Mouse (Mus musculus) ES-Bruce4 (cell line): ENCODE data around the gene Ptpdc1. TPM values are rescaled to one million over a fixed set of nuclear protein-coding genes. Genes with fewer than 3 reads are reported as not detected.

ENCODE experiments used
- H3K27ac ChIP-seq: 2 replicates; pipeline ENCODE4 v1.5.1; 2012; ENCODE audit warnings: low read length, inconsistent platforms; ENCODE audit not compliant: insufficient read depth
- H3K27me3 ChIP-seq: 2 replicates; pipeline ENCODE4 v1.6.1; 2012; ENCODE audit warnings: mild to moderate bottlenecking, low read length, inconsistent platforms; ENCODE audit not compliant: control insufficient read depth, poor library complexity, insufficient read depth, severe bottlenecking
- H3K36me3 ChIP-seq: 2 replicates; pipeline ENCODE4 v1.6.1; 2012; ENCODE audit warnings: inconsistent platforms, mild to moderate bottlenecking, low read length, moderate library complexity; ENCODE audit not compliant: control insufficient read depth, poor library complexity, insufficient read depth, severe bottlenecking
- H3K4me1 ChIP-seq: one replicate; pipeline ENCODE4 v1.8.1; 2011; ENCODE audit warnings: low read length; ENCODE audit not compliant: control insufficient read depth, insufficient read depth
- H3K4me3 ChIP-seq: 2 replicates; pipeline ENCODE4 v1.5.1; 2011; ENCODE audit warnings: low read depth, mild to moderate bottlenecking, low read length
- H3K9ac ChIP-seq: 2 replicates; pipeline ENCODE4 v1.6.1; 2012; ENCODE audit warnings: low read depth, mild to moderate bottlenecking, inconsistent platforms; ENCODE audit not compliant: poor library complexity, severe bottlenecking
- H3K9me3 ChIP-seq: replicated peaks from 2 replicates; pipeline ENCODE4 v1.6.1; 2012; ENCODE audit warnings: mild to moderate bottlenecking, low read length, inconsistent platforms; ENCODE audit not compliant: control insufficient read depth, poor library complexity, insufficient read depth, severe bottlenecking
- CTCF ChIP-seq: IDR thresholded peaks from one replicate; pipeline ENCODE4 v1.8.1; 2011; ENCODE audit warnings: low read depth, low read length
- EP300 ChIP-seq: IDR thresholded peaks from 2 replicates; pipeline ENCODE4 v1.6.1; 2011; ENCODE audit warnings: low read depth, low read length; ENCODE audit not compliant: insufficient read depth
- POLR2A ChIP-seq: IDR thresholded peaks from one replicate; pipeline ENCODE4 v1.8.1; 2011; ENCODE audit warnings: low read length; ENCODE audit not compliant: insufficient read depth
- polyA plus RNA-seq: library from polyadenylated mRNA; stranded (reverse); fragments of >200 nt; gene quantifications from 2 replicates; pipeline ENCODE4 v1.2.4, GENCODE M21; 2011; ENCODE audit warnings: low read depth; ENCODE audit not compliant: missing spikeins, insufficient read depth, insufficient read length

Ptpdc1 gene
- polyA plus RNA-seq, 1 experiment: 6.2 TPM

DNA sequence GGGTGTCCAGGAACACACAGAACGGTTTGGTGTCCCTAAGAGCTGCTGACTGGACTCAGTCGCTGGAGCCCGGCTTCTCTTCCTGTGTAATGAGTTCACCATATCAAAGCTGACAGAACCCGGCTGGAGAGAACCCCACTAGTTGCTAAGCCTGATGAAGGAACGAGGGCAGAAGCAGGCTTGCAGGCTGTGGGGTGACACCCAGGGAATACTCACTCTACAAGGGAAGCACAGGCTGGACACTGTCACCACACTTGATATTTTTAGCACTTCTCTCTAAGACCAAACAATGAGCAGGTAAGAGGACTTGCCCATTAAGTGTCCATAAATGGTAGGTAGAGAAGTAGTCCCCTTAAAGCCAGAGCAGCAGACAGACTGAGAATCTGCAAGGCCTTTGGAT lies 20.9 kb downstream of the Ptpdc1 start:
- TF ChIP-seq POLR2A (no peak), CTCF (no peak)
- Histone ChIP-seq H3K27me3 (no peaks in the 10 kb centered on the region), H3K9ac (no peak overlapping the region), H3K4me1 (peaks cover 1% of the 10 kb centered on the region), H3K36me3 (no peaks in the 10 kb centered on the region), H3K9me3 (no peaks in the 10 kb centered on the region), H3K4me3 (no peak overlapping the region), H3K27ac (no peak overlapping the region)

DNA sequence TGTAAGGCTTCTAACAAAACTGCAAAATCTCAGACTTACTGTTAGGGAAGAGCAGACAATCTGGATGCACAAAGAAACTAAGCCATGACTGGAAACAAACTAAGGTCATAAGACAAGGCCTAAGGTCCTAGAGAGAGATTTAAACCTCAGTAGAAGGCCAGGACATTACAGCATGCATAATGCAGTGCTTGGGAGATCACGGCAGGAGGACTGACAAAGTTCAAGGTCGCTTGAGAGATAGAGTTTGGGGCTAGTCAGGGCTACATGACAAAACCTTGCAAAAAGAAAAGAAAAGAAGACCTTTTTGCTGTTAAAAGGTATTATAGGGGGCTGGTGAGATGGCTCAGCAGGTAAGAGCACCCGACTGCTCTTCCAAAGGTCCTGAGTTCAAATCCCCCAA lies 22.2 kb downstream of the Ptpdc1 start:
- H3K9me3 ChIP-seq: no peaks in the 10 kb centered on the region
- H3K4me3 ChIP-seq: no peak overlapping the region
- H3K36me3 ChIP-seq: no peaks in the 10 kb centered on the region
- no peak overlapping the region for H3K9ac ChIP-seq
- TF ChIP-seq POLR2A (no peak), CTCF (no peak)
- no peaks in the 10 kb centered on the region for H3K27me3 ChIP-seq
- peaks cover 1% of the 10 kb centered on the region for H3K4me1 ChIP-seq
- no peak overlapping the region for H3K27ac ChIP-seq

DNA sequence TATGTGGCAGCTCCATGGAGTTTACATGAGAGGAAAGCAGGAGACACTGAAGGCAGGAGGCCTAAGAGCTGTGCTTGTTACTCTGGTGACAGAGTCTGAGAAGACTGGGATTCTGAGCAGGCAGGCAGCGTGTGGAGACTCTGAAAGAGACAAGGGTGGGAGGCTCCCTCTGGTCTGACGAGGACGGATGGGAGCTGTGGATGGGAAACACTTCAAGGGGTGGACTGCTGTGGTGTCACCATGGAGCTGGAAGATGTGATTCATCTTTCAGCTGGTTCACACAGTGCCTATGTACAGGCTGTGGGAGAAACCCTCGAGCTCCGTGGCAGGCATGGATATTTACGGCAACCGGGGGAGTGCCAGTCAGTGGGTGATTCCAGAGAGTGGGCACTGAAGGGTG lies 30.9 kb downstream of the Ptpdc1 start:
- Histone ChIP-seq H3K36me3 (no peaks in the 10 kb centered on the region), H3K27me3 (no peaks in the 10 kb centered on the region), H3K4me3 (no peak overlapping the region), H3K4me1 (no peaks in the 10 kb centered on the region), H3K9me3 (no peaks in the 10 kb centered on the region), H3K9ac (no peak overlapping the region), H3K27ac (no peak overlapping the region)
- TF ChIP-seq POLR2A: no peak
- TF ChIP-seq CTCF: no peak
- TF ChIP-seq EP300: no peak

DNA sequence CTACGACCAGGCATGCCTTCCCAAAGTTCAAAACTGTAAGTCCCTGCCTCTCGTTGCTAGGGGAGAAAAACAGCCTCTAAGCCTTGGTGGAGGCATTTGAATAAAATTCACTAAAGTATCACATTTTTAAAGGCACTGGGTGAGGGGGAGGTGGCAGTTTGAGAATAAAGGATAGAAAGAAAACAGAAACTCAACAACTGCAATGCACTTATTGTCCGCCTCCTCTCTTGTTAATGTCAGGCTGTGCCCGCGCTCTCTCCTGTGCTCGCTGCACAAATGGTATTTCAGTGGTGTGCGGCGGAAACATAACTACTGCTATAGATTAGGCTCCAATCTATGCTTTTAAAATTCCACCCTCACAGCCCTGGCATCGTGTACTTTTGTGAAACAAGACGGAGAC lies 31.4 kb downstream of the Ptpdc1 start:
- Histone ChIP-seq H3K27ac (no peak overlapping the region), H3K27me3 (no peaks in the 10 kb centered on the region), H3K4me3 (no peak overlapping the region), H3K4me1 (no peaks in the 10 kb centered on the region), H3K9ac (no peak overlapping the region), H3K9me3 (no peaks in the 10 kb centered on the region), H3K36me3 (no peaks in the 10 kb centered on the region)
- no peak for TF ChIP-seq POLR2A
- no peak for TF ChIP-seq EP300
- TF ChIP-seq CTCF: no peak

DNA sequence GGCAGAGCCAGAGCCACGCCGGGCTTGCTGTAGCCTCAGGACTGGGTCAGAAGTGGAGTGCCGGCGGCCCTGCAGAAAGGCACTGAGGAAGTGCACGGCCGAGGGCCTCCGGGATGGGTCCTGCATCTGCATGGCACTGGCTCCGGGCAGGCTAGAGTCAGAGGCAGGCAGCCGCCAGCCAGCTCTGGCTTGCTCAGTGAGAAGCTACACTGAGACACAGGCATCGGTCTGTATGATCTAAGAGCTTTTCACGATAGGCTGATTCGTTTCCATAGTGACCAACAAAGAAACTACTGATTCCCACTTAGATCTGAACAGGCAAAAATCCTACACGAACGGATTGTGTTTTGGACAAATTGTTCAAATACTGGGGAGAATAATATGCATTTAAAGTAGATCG lies 32.3 kb downstream of the Ptpdc1 start:
- Histone ChIP-seq H3K27ac (no peak overlapping the region), H3K27me3 (no peaks in the 10 kb centered on the region), H3K4me1 (no peaks in the 10 kb centered on the region), H3K36me3 (no peaks in the 10 kb centered on the region), H3K4me3 (no peak overlapping the region), H3K9me3 (no peaks in the 10 kb centered on the region), H3K9ac (no peak overlapping the region)
- TF ChIP-seq POLR2A: no peak
- TF ChIP-seq EP300: no peak
- no peak for TF ChIP-seq CTCF

DNA sequence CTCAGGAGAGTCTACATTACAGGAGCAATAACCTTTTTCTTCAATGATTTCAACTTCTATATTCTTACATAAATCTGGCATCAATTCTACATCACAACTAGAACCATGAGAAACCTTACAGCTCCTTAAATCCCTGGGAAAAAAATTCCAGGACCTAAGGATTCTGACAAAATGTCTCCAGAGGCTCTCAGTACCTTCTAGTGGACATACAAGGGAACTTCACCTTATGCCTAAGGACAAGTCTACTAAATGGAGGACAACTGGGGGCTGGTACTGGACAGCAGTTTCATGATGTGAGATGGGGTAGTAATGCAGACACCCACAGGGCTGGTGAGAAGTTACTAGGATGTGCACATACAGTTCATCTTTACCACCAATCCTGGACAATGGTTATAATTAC lies 34.7 kb downstream of the Ptpdc1 start:
- TF ChIP-seq POLR2A (no peak), EP300 (no peak), CTCF (no peak)
- no peaks in the 10 kb centered on the region for H3K9me3 ChIP-seq
- H3K9ac ChIP-seq: no peak overlapping the region
- no peak overlapping the region for H3K4me3 ChIP-seq
- no peaks in the 10 kb centered on the region for H3K27me3 ChIP-seq
- H3K27ac ChIP-seq: no peak overlapping the region
- H3K4me1 ChIP-seq: no peaks in the 10 kb centered on the region
- no peaks in the 10 kb centered on the region for H3K36me3 ChIP-seq

DNA sequence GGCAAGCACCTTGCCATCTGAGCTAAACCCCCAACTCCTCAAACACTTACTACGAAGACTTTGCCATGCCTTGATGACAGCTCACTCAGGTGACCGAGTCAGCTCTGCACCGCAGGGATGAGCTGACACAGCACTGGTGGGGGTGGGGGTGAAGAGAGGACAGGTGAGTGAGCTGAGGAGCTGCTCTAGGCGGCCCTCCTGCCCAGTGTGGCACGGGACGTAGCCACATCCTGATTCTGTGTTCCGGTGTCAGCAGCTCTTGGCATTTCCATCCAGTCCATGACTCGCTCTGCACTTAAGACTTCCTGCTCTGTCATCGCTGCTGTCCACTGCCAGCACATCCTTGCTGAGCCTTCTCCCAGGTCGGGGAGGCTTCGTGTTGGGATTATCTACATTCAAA lies 38.1 kb downstream of the Ptpdc1 start:
- H3K36me3 ChIP-seq: no peaks in the 10 kb centered on the region
- H3K4me1 ChIP-seq: no peaks in the 10 kb centered on the region
- TF ChIP-seq EP300 (no peak), CTCF (no peak)
- no peak overlapping the region for H3K4me3 ChIP-seq
- H3K9me3 ChIP-seq: no peaks in the 10 kb centered on the region
- H3K27me3 ChIP-seq: no peaks in the 10 kb centered on the region
- no peak overlapping the region for H3K27ac ChIP-seq
- H3K9ac ChIP-seq: no peak overlapping the region
